Mouse (Mus musculus) hindbrain, embryonic 15.5 days (tissue): ENCODE results near the gene Wwox. TPM values are rescaled to one million over a fixed set of nuclear protein-coding genes. Genes with fewer than 3 reads are reported as not detected.

Experiments used
- ATAC-seq: fragments of 200-750 bp; cut with Nextera tagmentation; 2 replicates; pipeline ENCODE4 v1.8.0; 2017; ENCODE audit warnings: low read depth, moderate number of reproducible peaks, moderate TSS enrichment; ENCODE audit not compliant: low FRiP score
- H3K27ac ChIP-seq: fragments of 300-500 bp; sonication (generic); replicated peaks from 2 replicates; pipeline ENCODE4 v1.5.1; 2015; ENCODE audit warnings: mild to moderate bottlenecking, inconsistent platforms
- H3K27me3 ChIP-seq: fragments of 300-500 bp; sonication (generic); 2 replicates; pipeline ENCODE4 v1.6.1; 2015; ENCODE audit warnings: control low read depth, inconsistent platforms
- H3K36me3 ChIP-seq: fragments of 300-500 bp; sonication (generic); 2 replicates; pipeline ENCODE4 v1.6.1; 2015; ENCODE audit warnings: control low read depth, inconsistent platforms
- H3K4me1 ChIP-seq: fragments of 300-500 bp; sonication (generic); replicated peaks from 2 replicates; pipeline ENCODE4 v1.6.1; 2015; ENCODE audit warnings: control low read depth, inconsistent platforms
- H3K4me2 ChIP-seq: fragments of 300-500 bp; sonication (generic); 2 replicates; pipeline ENCODE4 v1.6.1; 2015; ENCODE audit warnings: moderate library complexity, mild to moderate bottlenecking, inconsistent platforms
- H3K4me3 ChIP-seq: fragments of 300-500 bp; sonication (generic); 2 replicates; pipeline ENCODE4 v1.5.1; 2015; ENCODE audit warnings: mild to moderate bottlenecking, inconsistent platforms
- H3K9ac ChIP-seq: fragments of 300-500 bp; sonication (generic); 2 replicates; pipeline ENCODE4 v1.6.1; 2015; ENCODE audit warnings: inconsistent platforms
- H3K9me3 ChIP-seq: fragments of 300-500 bp; sonication (generic); 2 replicates; pipeline ENCODE4 v1.6.1; 2016; ENCODE audit warnings: control low read depth, inconsistent platforms
- WGBS: fragments of 180-500 bp; shearing (Covaris S2); methylation state at CpG from one replicate; pipeline ENCODE4 v1.1.7; 2015; 5-methylcytosine and 5-hydroxymethylcytosine counted together
- polyA plus RNA-seq: library from polyadenylated mRNA; unstranded; fragments of >200 nt; fragmentation: Nextera tagmentation; extraction: Ambion mirVana; gene quantifications from 2 replicates; pipeline ENCODE4 v1.2.1, GENCODE M21; 2015

The Wwox gene
- polyA plus RNA-seq, 1 experiment from 2014 or later, result 13.9 TPM

- no peak overlapping the region for H3K9ac ChIP-seq
- H3K27me3 ChIP-seq, result no peaks in the 10 kb centered on the region
These were observed 115.5 kb downstream of the Wwox start for GRCm38 (mm10) chr8:114554966-114555365.

GRCm38 (mm10) chr8:114555491-114556202, 116.2 kb downstream of the Wwox start:
- no peaks in the 10 kb centered on the region for H3K9me3 ChIP-seq
- WGBS, result 89% methylated on average over 6 of the region's 6 CpGs

More at GRCm38 (mm10) chr8:114554966-114555365, 115.5 kb downstream of the Wwox start:
- 72% methylated on average over 15 of the region's 15 CpGs for WGBS
- Histone ChIP-seq H3K9me3 (no peaks in the 10 kb centered on the region), H3K27ac (no peak overlapping the region), H3K36me3 (no peaks in the 10 kb centered on the region), H3K4me2 (no peak overlapping the region), H3K4me3 (no peak overlapping the region), H3K4me1 (no peaks in the 10 kb centered on the region)
- ATAC-seq, result no peak

GRCm38 (mm10) chr8:114561191-114561590, 121.7 kb downstream of the Wwox start:
- WGBS, result 86% methylated on average over 8 of the region's 8 CpGs
- Histone ChIP-seq H3K36me3 (no peaks in the 10 kb centered on the region), H3K27ac (no peak overlapping the region), H3K27me3 (no peaks in the 10 kb centered on the region), H3K9ac (no peak overlapping the region), H3K4me3 (no peak overlapping the region), H3K4me2 (no peak overlapping the region), H3K9me3 (no peaks in the 10 kb centered on the region), H3K4me1 (no peaks in the 10 kb centered on the region)
- no peak for ATAC-seq

More at GRCm38 (mm10) chr8:114555491-114556202, 116.2 kb downstream of the Wwox start:
- ATAC-seq, result no peak
- no peaks in the 10 kb centered on the region for H3K36me3 ChIP-seq
- no peak overlapping the region for H3K4me2 ChIP-seq
- H3K4me1 ChIP-seq, result no peaks in the 10 kb centered on the region
- no peaks in the 10 kb centered on the region for H3K27me3 ChIP-seq
- H3K4me3 ChIP-seq, result no peak overlapping the region
- H3K27ac ChIP-seq, result no peak overlapping the region
- H3K9ac ChIP-seq, result no peak overlapping the region

- 58% methylated on average over 13 of the region's 13 CpGs for WGBS
- Histone ChIP-seq H3K4me3 (no peak overlapping the region), H3K9ac (no peak overlapping the region), H3K4me1 (no peaks in the 10 kb centered on the region), H3K9me3 (no peaks in the 10 kb centered on the region), H3K36me3 (no peaks in the 10 kb centered on the region), H3K4me2 (no peak overlapping the region), H3K27me3 (no peaks in the 10 kb centered on the region), H3K27ac (no peak overlapping the region)
- ATAC-seq, result no peak
These were observed 123.0 kb downstream of the Wwox start for GRCm38 (mm10) chr8:114562486-114562885.

GRCm38 (mm10) chr8:114563361-114563760, 123.9 kb downstream of the Wwox start:
- WGBS, result 81% methylated on average over 7 of the region's 7 CpGs
- Histone ChIP-seq H3K27me3 (no peaks in the 10 kb centered on the region), H3K4me2 (no peak overlapping the region), H3K9me3 (no peaks in the 10 kb centered on the region), H3K4me3 (no peak overlapping the region), H3K9ac (no peak overlapping the region), H3K27ac (no peak overlapping the region), H3K36me3 (no peaks in the 10 kb centered on the region), H3K4me1 (no peaks in the 10 kb centered on the region)
- no peak for ATAC-seq

GRCm38 (mm10) chr8:114564036-114564435, 124.6 kb downstream of the Wwox start:
- Histone ChIP-seq H3K4me2 (no peak overlapping the region), H3K27me3 (no peaks in the 10 kb centered on the region), H3K36me3 (no peaks in the 10 kb centered on the region), H3K9ac (no peak overlapping the region), H3K9me3 (no peaks in the 10 kb centered on the region), H3K4me3 (no peak overlapping the region), H3K4me1 (no peaks in the 10 kb centered on the region), H3K27ac (no peak overlapping the region)
- WGBS, result 54% methylated on average over 5 of the region's 6 CpGs
- ATAC-seq, result no peak

GRCm38 (mm10) chr8:114568531-114569166, 129.2 kb downstream of the Wwox start:
- 92% methylated on average over 16 of the region's 16 CpGs for WGBS
- Histone ChIP-seq H3K36me3 (no peaks in the 10 kb centered on the region), H3K27ac (no peak overlapping the region), H3K9ac (no peak overlapping the region), H3K4me1 (no peaks in the 10 kb centered on the region), H3K4me2 (no peak overlapping the region), H3K9me3 (no peaks in the 10 kb centered on the region), H3K27me3 (no peaks in the 10 kb centered on the region), H3K4me3 (no peak overlapping the region)
- ATAC-seq, result no peak

GRCm38 (mm10) chr8:114573014-114573746, 133.7 kb downstream of the Wwox start:
- Histone ChIP-seq H3K27me3 (no peaks in the 10 kb centered on the region), H3K9me3 (no peaks in the 10 kb centered on the region), H3K27ac (no peak overlapping the region), H3K4me2 (no peak overlapping the region), H3K36me3 (no peaks in the 10 kb centered on the region), H3K9ac (no peak overlapping the region), H3K4me1 (no peaks in the 10 kb centered on the region), H3K4me3 (no peak overlapping the region)
- ATAC-seq, result no peak
- WGBS, result 84% methylated on average over 4 of the region's 4 CpGs

GRCm38 (mm10) chr8:114573747-114574093, 134.3 kb downstream of the Wwox start:
- H3K36me3 ChIP-seq, result no peaks in the 10 kb centered on the region
- H3K27ac ChIP-seq, result no peak overlapping the region
- no peak overlapping the region for H3K4me3 ChIP-seq
- H3K9ac ChIP-seq, result no peak overlapping the region
- H3K9me3 ChIP-seq, result no peaks in the 10 kb centered on the region
- no peaks in the 10 kb centered on the region for H3K27me3 ChIP-seq
- WGBS, result 88% methylated on average over 8 of the region's 8 CpGs
- H3K4me1 ChIP-seq, result no peaks in the 10 kb centered on the region
- H3K4me2 ChIP-seq, result no peak overlapping the region
- no peak for ATAC-seq

- Histone ChIP-seq H3K4me1 (no peaks in the 10 kb centered on the region), H3K27me3 (no peaks in the 10 kb centered on the region), H3K4me3 (no peak overlapping the region), H3K9ac (no peak overlapping the region), H3K27ac (no peak overlapping the region), H3K4me2 (no peak overlapping the region), H3K9me3 (no peaks in the 10 kb centered on the region), H3K36me3 (no peaks in the 10 kb centered on the region)
- ATAC-seq, result no peak
- WGBS, result 84% methylated on average over 10 of the region's 10 CpGs
These were observed 139.8 kb downstream of the Wwox start for GRCm38 (mm10) chr8:114579292-114579691.

- 39% methylated on average over 1 of the region's 1 CpGs for WGBS
- Histone ChIP-seq H3K4me3 (no peak overlapping the region), H3K9me3 (no peaks in the 10 kb centered on the region), H3K9ac (no peak overlapping the region), H3K36me3 (no peaks in the 10 kb centered on the region), H3K27ac (no peak overlapping the region), H3K4me1 (no peaks in the 10 kb centered on the region), H3K27me3 (no peaks in the 10 kb centered on the region), H3K4me2 (no peak overlapping the region)
- no peak for ATAC-seq
These were observed 141.2 kb downstream of the Wwox start for GRCm38 (mm10) chr8:114580684-114581083.

- H3K4me2 ChIP-seq, result no peak overlapping the region
- H3K36me3 ChIP-seq, result no peaks in the 10 kb centered on the region
- H3K4me3 ChIP-seq, result no peak overlapping the region
- no peak for ATAC-seq
- H3K27ac ChIP-seq, result no peak overlapping the region
- H3K9ac ChIP-seq, result no peak overlapping the region
- H3K4me1 ChIP-seq, result peaks cover 37% of the 10 kb centered on the region
- peaks cover 3% of the 10 kb centered on the region; the same call in 1 of the 2 replicates for H3K27me3 ChIP-seq
- 47% methylated on average over 12 of the region's 12 CpGs for WGBS
- H3K9me3 ChIP-seq, result no peaks in the 10 kb centered on the region
These were observed 150.9 kb downstream of the Wwox start for GRCm38 (mm10) chr8:114590336-114590867.
